Mouse (Mus musculus) left cerebral cortex, postnatal 25 days (tissue): ENCODE measurements around the gene Bcas1. TPM values are rescaled to one million over a fixed set of nuclear protein-coding genes. Genes with fewer than 3 reads are reported as not detected.

ENCODE experiments used
- DNase-seq, 2 experiments: peaks; one replicate each; pipeline ENCODE4 v3.0.0; 2022; ENCODE audit warnings: low spot score in 2 of 2, mixed read lengths in 1 of 2
- intact Hi-C: fragments of 180-260 bp; cut with DNase I; formaldehyde crosslinking; loops from one replicate; pipeline ENCODE4 v1.15.1; 2025
- total RNA-seq, 2 experiments: library from RNA; stranded (reverse); gene quantifications; 2 replicates each; pipeline ENCODE4 v1.2.3; 2021

Bcas1 gene
- total RNA-seq, 2 experiments from 2014 or later: 45.7 to 52.5 TPM

- intact Hi-C loops: no loop called here
- DNase-seq: no peak
Measured at GRCm38 (mm10) chr2:170356667-170357374, 70.8 kb downstream of the Bcas1 start.

GRCm38 (mm10) chr2:170354963-170355367, 72.7 kb downstream of the Bcas1 start:
- DNase-seq: peak; percentile 83 to 89
- intact Hi-C loops: loop anchor here (1.0 kb wide), 1 partner anchor 152 kb away; no protein-coding TSS in a partner anchor

GRCm38 (mm10) chr2:170352273-170352672, 75.4 kb downstream of the Bcas1 start:
- no peak for DNase-seq
- intact Hi-C loops: loop anchor here (2.0 kb wide), 1 partner anchor 49 kb away; no protein-coding TSS in a partner anchor

- DNase-seq: no peak
- intact Hi-C loops: loop anchor here (2.0 kb wide), 1 partner anchor 49 kb away; no protein-coding TSS in a partner anchor
Measured at GRCm38 (mm10) chr2:170351847-170352246, 75.8 kb downstream of the Bcas1 start.

GRCm38 (mm10) chr2:170349784-170350183, 77.9 kb downstream of the Bcas1 start:
- intact Hi-C loops: no loop called here
- DNase-seq: no peak

- intact Hi-C loops: no loop called here
- no peak for DNase-seq
Measured at GRCm38 (mm10) chr2:170349096-170349495, 78.5 kb downstream of the Bcas1 start.

- intact Hi-C loops: loop anchor here (1.0 kb wide), 1 partner anchor 231 kb away; no protein-coding TSS in a partner anchor
- DNase-seq: peak; percentile 46 to 48
Measured at GRCm38 (mm10) chr2:170347131-170347765, 80.4 kb downstream of the Bcas1 start.

GRCm38 (mm10) chr2:170345410-170345793, 82.2 kb downstream of the Bcas1 start:
- intact Hi-C loops: no loop called here
- no peak for DNase-seq

- intact Hi-C loops: no loop called here
- DNase-seq: no peak
Measured at GRCm38 (mm10) chr2:170344502-170345409, 82.9 kb downstream of the Bcas1 start.

- DNase-seq: no peak
- intact Hi-C loops: no loop called here
Measured at GRCm38 (mm10) chr2:170343819-170344317, 83.8 kb downstream of the Bcas1 start.

GRCm38 (mm10) chr2:170343133-170343818, 84.4 kb downstream of the Bcas1 start:
- intact Hi-C loops: no loop called here

GRCm38 (mm10) chr2:170342312-170342830, 85.3 kb downstream of the Bcas1 start:
- intact Hi-C loops: no loop called here
- DNase-seq: no peak

More at GRCm38 (mm10) chr2:170343133-170343818, 84.4 kb downstream of the Bcas1 start:
- DNase-seq: peak; percentile 37 to 58

GRCm38 (mm10) chr2:170341179-170341578, 86.5 kb downstream of the Bcas1 start:
- intact Hi-C loops: no loop called here
- no peak for DNase-seq

GRCm38 (mm10) chr2:170336266-170336760, 91.3 kb downstream of the Bcas1 start:
- DNase-seq: no peak
- intact Hi-C loops: no loop called here

- intact Hi-C loops: no loop called here
- DNase-seq: no peak
Measured at GRCm38 (mm10) chr2:170335168-170335567, 92.5 kb downstream of the Bcas1 start.

GRCm38 (mm10) chr2:170331870-170332269, 95.8 kb downstream of the Bcas1 start:
- no peak for DNase-seq
- intact Hi-C loops: no loop called here

GRCm38 (mm10) chr2:170330466-170330865, 97.2 kb downstream of the Bcas1 start:
- intact Hi-C loops: no loop called here
- DNase-seq: no peak

- DNase-seq: no peak
- intact Hi-C loops: no loop called here
Measured at GRCm38 (mm10) chr2:170329921-170330320, 97.7 kb downstream of the Bcas1 start.

- DNase-seq: peak; percentile 33 to 35
- intact Hi-C loops: loop anchor here (5.0 kb wide), 1 partner anchor 107 kb away; no protein-coding TSS in a partner anchor
Measured at GRCm38 (mm10) chr2:170323925-170324347, 103.7 kb downstream of the Bcas1 start.
